Mouse (Mus musculus) liver, adult 2 months (tissue): ENCODE measurements at regions not wholly inside any gene's neighbourhood (a gene's known extent, or its start where the extent isn't known, plus 50 kb on each side); places are given as distances from the start of the nearest gene placed in this dataset.

Source experiments
- CTCF ChIP-seq: fragments of 200-500 bp; IDR thresholded peaks from 2 replicates; pipeline ENCODE4 v1.5.1; 2011; ENCODE audit warnings: low read depth, low read length, control low read depth
- POLR2A ChIP-seq: fragments of 200-500 bp; IDR thresholded peaks from 2 replicates; pipeline ENCODE4 v1.6.1; 2011; ENCODE audit warnings: low read length, control low read depth; ENCODE audit not compliant: insufficient read depth; ENCODE audit errors: extremely low read depth

DNA sequence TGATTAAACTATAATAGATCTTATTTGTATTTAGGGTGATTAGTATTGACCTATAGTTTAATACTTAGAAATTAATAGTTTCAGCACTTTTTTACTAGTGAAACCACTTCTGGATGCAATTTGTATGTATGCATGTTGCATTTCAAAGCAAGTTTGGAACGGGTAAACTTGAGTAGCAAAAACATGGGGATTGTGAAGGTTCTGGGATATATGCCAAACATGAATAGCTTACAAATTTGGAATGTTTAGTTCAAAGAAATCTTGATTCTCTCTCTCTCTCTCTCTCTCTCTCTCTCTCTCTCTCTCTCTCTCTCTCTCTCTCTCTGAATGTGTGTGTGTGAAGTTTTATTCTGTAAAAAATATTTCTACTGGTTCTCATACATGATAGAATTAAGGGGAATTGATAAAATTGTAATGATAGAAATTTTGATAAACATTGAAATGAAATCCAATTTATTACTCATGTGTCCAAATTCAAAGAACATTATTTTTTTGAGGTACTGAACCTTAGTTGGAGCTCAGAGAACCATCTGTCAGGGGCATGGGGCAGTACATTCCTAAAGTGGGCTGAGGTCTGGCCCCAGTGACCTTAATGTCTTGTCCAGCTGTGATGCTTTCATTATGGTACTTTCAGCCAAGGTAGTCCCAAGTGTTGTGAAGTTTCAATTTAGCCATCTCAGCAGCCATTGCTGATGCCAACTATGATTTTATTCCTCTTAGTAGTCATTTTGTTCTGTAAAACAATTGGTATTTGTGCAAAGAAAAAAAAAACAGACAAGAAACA, 93.7 kb downstream of the Trim52 start:
- TF ChIP-seq POLR2A: no peak
- no peak for TF ChIP-seq CTCF
